Mouse (Mus musculus) v-Abl transformed pro-B cells (cell line): ENCODE data around the gene Cd46.

Source experiments
- in situ Hi-C, 2 experiments: fragments of 400-800 bp; cut with MboI; formaldehyde crosslinking; loops; one replicate each; pipeline ENCODE4 v1.15.1; 2025; ENCODE audit not compliant: unreplicated experiment in 2 of 2

Gene Cd46

GRCm38 (mm10) chr1:195021831-195022230, 70.2 kb downstream of the Cd46 start:
- in situ Hi-C loops: no loop called here

GRCm38 (mm10) chr1:195019062-195019600, 72.9 kb downstream of the Cd46 start:
- in situ Hi-C loops: no loop called here

DNA sequence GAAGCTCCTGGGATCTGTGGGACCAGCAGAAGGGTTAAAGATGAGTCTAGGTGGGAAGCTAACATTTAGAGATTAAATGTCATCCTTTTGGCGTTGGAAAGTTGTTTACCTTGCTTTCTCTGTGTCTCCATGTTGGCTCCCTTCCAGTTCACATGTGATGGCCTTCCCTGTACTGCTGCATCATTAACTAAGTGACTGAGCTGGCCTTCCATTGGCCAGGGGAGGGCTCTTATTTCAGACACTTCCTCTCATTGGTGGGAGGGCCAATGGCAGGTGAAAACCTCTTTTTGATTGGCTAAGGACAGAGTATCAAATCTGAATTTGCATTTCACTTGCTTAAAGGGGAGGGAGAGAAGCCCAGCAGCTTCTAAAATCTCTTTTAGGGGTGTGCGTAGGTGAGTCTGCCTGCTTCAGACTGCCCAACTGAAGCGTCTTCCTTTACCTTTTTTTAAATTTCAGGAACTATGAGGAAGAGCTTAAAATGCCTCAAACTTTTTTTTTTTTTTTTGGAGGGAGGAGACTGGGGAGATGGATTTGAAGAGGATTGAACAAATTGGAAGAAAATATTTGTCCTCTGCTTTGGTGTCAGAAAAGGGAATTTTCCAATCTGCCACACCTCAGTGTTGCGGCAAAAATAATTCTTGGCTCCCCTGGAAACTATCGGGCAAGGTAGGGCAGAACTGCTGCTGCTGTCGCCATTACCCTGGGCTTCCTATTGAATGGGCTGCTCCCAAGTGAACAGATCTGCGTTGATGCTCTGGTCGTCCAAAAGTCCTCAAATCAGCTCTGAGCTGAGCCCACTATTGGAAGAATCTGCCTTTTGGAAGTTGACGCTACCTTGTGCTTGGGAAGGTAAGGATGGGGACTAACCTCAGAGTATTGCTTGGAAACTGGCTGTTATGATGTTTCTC, 73.7 kb downstream of the Cd46 start:
- in situ Hi-C loops: no loop called here

DNA sequence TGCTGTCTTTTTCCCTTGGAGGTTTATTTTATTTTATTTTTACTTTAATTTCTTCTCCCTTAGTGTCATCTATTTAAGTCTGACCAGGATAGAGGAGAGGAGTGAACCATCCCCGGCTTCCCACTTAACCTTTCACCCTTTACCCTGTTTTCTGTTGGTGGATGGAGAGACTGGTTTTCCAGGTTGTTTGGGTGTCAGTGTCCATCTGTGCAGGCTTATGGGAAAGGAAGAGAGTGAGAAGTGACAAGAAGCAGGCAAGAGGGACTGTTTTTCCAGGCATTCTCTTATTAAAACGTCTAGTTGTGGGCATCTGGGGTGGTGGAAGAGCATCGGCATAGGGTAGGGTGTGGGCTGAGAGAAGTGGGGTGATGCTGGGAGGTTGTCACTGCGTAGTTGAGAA, 74.4 kb downstream of the Cd46 start:
- in situ Hi-C loops: no loop called here

DNA sequence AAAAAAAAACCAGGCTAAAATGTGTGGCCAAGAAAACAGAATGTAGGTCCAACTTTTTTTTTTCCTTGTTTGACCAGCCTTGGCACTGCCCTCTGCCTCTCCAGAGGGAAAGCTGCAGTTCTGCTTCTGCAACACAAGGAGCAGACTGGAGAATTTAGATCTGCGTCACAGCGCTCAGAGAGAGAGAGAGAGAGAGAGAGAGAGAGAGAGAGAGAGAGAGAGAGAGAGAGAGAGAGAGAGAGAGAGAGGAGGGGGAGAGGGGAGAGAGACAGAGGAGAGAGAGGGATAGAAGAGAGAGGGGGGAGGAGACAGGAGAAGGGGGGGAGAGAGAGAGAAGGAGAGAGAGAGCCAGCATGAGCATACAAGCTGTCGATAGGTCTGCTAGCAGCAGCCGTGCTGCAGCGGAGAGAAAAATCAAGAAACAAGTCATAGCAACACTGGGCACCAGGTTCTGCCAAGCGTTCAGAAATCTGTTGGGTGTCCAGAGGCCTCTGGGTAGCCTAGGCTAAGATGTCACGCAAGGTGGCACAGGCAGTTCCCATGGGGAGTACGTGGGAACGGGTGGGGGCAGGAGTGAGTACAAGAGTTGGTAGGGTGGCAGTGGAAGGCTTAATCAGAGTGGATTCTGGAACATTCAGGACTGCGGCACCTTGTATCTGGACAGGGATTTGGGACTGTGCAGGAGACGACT, 75.1 kb downstream of the Cd46 start:
- in situ Hi-C loops: no loop called here

GRCm38 (mm10) chr1:195015281-195015680, 76.8 kb downstream of the Cd46 start:
- in situ Hi-C loops: no loop called here

- in situ Hi-C loops: no loop called here
Observed at GRCm38 (mm10) chr1:195014201-195014885, 77.7 kb downstream of the Cd46 start.

- in situ Hi-C loops: no loop called here
Observed at GRCm38 (mm10) chr1:195012531-195012930, 79.5 kb downstream of the Cd46 start.

DNA sequence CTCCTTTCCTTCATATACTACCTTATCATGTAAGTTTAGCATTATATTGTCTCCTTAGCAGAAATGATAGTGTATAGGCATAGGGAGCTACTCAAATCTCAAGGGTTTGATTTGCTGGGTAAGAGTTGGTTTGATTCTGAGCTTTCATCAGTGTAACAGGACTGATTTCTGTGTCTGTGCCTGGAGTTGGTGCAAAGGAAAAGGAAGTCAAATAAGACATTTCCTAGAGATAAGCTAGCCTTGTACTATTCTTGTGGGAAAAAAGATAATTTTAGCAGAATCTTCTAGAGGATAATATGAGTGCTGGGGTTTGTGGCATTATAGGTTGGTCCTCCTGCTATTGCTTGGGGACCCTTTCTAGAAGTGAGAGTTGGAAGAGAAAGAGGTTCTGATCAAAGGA, 85.8 kb downstream of the Cd46 start:
- in situ Hi-C loops: no loop called here

DNA sequence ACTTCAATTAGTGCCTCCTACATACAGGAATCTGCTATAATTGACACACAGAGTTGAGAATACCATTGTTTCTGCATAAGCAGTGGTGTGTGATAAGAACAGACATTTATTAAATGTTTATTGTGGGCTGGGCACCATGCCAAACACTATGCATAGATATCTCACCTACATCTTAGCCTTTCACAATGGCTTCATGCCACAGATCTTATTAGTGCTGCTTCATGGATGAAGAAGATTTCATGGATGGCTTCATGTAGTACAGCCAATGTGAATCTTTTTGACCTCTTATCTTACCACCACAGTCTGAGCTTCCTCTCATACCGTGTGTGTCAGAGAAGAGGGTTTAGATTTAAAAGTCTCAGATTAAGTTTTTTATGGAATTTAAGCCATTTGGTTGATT, 87.9 kb downstream of the Cd46 start:
- in situ Hi-C loops: no loop called here

- in situ Hi-C loops: no loop called here
Observed at GRCm38 (mm10) chr1:195003328-195003727, 88.7 kb downstream of the Cd46 start.

DNA sequence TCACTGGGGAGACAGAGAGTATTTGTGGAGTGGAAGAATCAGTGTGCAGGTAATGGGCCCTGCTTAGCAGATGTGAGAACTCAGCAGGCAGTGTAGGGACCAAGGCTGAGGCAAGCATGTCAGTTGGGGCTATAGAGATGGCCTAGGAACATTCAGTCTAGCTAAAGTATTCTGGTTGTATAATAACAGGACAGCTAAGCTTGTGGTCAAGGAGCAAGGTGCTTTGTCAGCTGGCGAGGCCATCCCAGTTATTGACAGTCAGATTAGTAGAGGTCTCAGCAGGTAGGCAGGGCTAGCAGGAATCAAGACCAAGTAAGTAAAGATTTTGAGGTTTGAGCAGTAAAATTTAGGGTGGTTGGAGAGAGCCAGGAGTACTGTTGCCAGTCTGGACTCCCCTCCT, 93.7 kb downstream of the Cd46 start:
- in situ Hi-C loops: no loop called here

GRCm38 (mm10) chr1:194995196-194995595, 96.9 kb downstream of the Cd46 start:
- in situ Hi-C loops: no loop called here

GRCm38 (mm10) chr1:194994262-194994661, 97.8 kb downstream of the Cd46 start:
- in situ Hi-C loops: no loop called here

DNA sequence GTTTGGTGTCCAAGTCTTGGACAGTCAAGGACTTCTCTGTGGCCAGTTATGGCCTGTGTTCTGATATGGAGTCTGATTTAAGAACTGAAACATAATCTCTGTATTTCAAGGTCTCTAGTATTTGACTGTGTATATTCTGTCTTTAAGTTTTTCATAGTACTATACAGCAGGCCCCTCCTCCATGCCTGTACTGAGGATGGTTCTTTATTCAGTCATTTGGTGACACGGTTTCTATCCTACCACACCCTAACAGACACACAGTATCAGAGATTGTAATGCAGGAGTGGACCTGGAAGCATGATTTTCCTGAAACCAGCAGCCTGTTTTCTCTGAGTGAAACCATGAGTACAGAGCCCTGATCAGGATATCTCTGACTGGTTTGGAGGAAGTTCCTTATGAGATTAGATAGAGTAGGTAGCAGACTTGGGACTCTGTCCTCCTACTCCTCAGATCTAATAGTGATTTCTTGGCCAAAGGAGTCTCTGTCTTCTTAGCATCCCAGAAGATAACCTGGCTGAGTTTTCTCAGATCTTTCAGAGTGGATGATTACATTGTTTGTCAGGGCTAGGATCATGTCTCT, 98.5 kb downstream of the Cd46 start:
- in situ Hi-C loops: no loop called here

GRCm38 (mm10) chr1:194992589-194993317, 99.3 kb downstream of the Cd46 start:
- in situ Hi-C loops: no loop called here

- in situ Hi-C loops: no loop called here
Observed at GRCm38 (mm10) chr1:194991654-194992053, 100.4 kb downstream of the Cd46 start.

DNA sequence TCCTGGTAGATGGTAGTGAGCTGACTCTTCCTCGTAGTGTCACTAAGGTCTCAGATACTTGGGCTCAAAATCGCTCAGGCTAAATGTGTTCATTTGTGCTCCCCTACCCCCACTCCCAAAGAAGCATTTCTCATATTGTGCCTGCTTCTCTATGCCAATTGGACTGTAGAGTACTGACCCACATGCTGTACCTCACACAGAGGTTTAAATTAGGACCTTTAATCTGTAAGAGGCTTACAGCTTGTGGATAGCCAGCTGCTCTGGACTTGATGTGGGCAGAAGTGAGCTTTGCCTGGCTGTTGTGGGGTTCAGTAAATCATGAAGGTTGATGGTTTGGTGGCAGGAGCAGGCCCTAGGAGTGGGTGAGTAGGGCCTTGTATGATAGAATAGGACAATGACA, 101.1 kb downstream of the Cd46 start:
- in situ Hi-C loops: no loop called here

GRCm38 (mm10) chr1:194989024-194989423, 103.0 kb downstream of the Cd46 start:
- in situ Hi-C loops: loop anchor here in 1 of 2 experiments (10.0 kb wide), 1 partner anchor 46 kb away; no protein-coding TSS in a partner anchor
